Mouse (Mus musculus): ENCODE measurements around the gene Ano3. TPM values are rescaled to one million over a fixed set of nuclear protein-coding genes. Genes with fewer than 3 reads are reported as not detected.

Gene Ano3
- polyA plus RNA-seq, 1 experiment from 2014 or later = not detected

GRCm38 (mm10) chr2:110759434-110759833 is 191.3 kb downstream of the Ano3 start:
- Histone ChIP-seq H3K27me3 (replicated peaks; ENCODE audit: control insufficient read depth, insufficient read depth, low read length) (no peaks in the 10 kb centered on the region), H3K27ac (ENCODE audit: low read depth, low read length) (no peak overlapping the region), H3K4me1 (replicated peaks; ENCODE audit: control insufficient read depth, insufficient read depth, low read length) (no peaks in the 10 kb centered on the region), H3K9ac (ENCODE audit: low read depth, low read length) (no peak overlapping the region), H3K36me3 (ENCODE audit: control insufficient read depth, insufficient read depth, low read length) (no peaks in the 10 kb centered on the region), H3K4me3 (ENCODE audit: low read depth, low read length) (no peak overlapping the region), H3K9me3 (ENCODE audit: control insufficient read depth, low read length) (no peaks in the 10 kb centered on the region), H3K4me2 (no peak overlapping the region)
- DNase-seq (ENCODE audit: low spot score) (no peak), ATAC-seq (replicated peaks; ENCODE audit: low FRiP score) (no peak)
- 84% methylated on average over 2 of the region's 2 CpGs for WGBS

GRCm38 (mm10) chr2:110757556-110757955 is 193.2 kb downstream of the Ano3 start:
- 80% methylated on average over 2 of the region's 2 CpGs for WGBS
- ATAC-seq (replicated peaks; ENCODE audit: low FRiP score) (no peak), DNase-seq (ENCODE audit: low spot score) (no peak)
- Histone ChIP-seq H3K27me3 (replicated peaks; ENCODE audit: control insufficient read depth, insufficient read depth, low read length) (no peaks in the 10 kb centered on the region), H3K9ac (ENCODE audit: low read depth, low read length) (no peak overlapping the region), H3K36me3 (ENCODE audit: control insufficient read depth, insufficient read depth, low read length) (no peaks in the 10 kb centered on the region), H3K4me3 (ENCODE audit: low read depth, low read length) (no peak overlapping the region), H3K9me3 (ENCODE audit: control insufficient read depth, low read length) (no peaks in the 10 kb centered on the region), H3K4me2 (no peak overlapping the region), H3K4me1 (replicated peaks; ENCODE audit: control insufficient read depth, insufficient read depth, low read length) (no peaks in the 10 kb centered on the region), H3K27ac (ENCODE audit: low read depth, low read length) (no peak overlapping the region)

GRCm38 (mm10) chr2:110740493-110740892 is 210.2 kb downstream of the Ano3 start:
- DNase-seq (ENCODE audit: low spot score) = no peak
- no peak overlapping the region for H3K27ac ChIP-seq (ENCODE audit: low read depth, low read length)
- H3K4me3 ChIP-seq (ENCODE audit: low read depth, low read length) = no peak overlapping the region
- no peaks in the 10 kb centered on the region for H3K4me1 ChIP-seq (replicated peaks; ENCODE audit: control insufficient read depth, insufficient read depth, low read length)
- no peaks in the 10 kb centered on the region for H3K27me3 ChIP-seq (replicated peaks; ENCODE audit: control insufficient read depth, insufficient read depth, low read length)
- H3K36me3 ChIP-seq (ENCODE audit: control insufficient read depth, insufficient read depth, low read length) = no peaks in the 10 kb centered on the region
- no peaks in the 10 kb centered on the region for H3K9me3 ChIP-seq (ENCODE audit: control insufficient read depth, low read length)
- H3K9ac ChIP-seq (ENCODE audit: low read depth, low read length) = no peak overlapping the region
- ATAC-seq (replicated peaks; ENCODE audit: low FRiP score) = no peak
- 56% methylated on average over 1 of the region's 1 CpGs for WGBS
- no peak overlapping the region for H3K4me2 ChIP-seq

DNA sequence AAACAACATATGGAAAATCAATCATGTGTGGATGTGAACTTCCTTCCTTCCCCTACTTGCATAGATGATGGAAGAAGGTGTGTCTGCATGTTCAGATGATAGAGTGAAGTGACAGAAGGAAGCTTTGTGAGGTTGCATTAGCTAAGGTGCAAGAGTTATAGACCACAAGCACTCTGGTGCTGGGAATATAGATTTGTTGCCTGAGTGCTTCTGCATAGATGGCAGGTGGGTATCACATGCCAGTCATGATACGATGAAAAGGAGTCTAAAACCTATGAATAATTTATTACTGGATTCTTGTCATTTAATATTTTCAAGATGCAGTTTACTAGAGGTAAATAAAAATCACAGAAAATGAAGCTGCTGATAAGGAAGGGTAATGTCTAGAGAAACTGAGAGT is 210.9 kb downstream of the Ano3 start:
- H3K36me3 ChIP-seq (ENCODE audit: control insufficient read depth, insufficient read depth, low read length) = no peaks in the 10 kb centered on the region
- H3K4me2 ChIP-seq = no peak overlapping the region
- H3K4me1 ChIP-seq (replicated peaks; ENCODE audit: control insufficient read depth, insufficient read depth, low read length) = no peaks in the 10 kb centered on the region
- no peak for ATAC-seq (replicated peaks; ENCODE audit: low FRiP score)
- no peaks in the 10 kb centered on the region for H3K9me3 ChIP-seq (ENCODE audit: control insufficient read depth, low read length)
- no peak for DNase-seq (ENCODE audit: low spot score)
- no peak overlapping the region for H3K9ac ChIP-seq (ENCODE audit: low read depth, low read length)
- 81% methylated on average over 1 of the region's 1 CpGs for WGBS
- H3K4me3 ChIP-seq (ENCODE audit: low read depth, low read length) = no peak overlapping the region
- H3K27ac ChIP-seq (ENCODE audit: low read depth, low read length) = no peak overlapping the region
- no peaks in the 10 kb centered on the region for H3K27me3 ChIP-seq (replicated peaks; ENCODE audit: control insufficient read depth, insufficient read depth, low read length)

DNA sequence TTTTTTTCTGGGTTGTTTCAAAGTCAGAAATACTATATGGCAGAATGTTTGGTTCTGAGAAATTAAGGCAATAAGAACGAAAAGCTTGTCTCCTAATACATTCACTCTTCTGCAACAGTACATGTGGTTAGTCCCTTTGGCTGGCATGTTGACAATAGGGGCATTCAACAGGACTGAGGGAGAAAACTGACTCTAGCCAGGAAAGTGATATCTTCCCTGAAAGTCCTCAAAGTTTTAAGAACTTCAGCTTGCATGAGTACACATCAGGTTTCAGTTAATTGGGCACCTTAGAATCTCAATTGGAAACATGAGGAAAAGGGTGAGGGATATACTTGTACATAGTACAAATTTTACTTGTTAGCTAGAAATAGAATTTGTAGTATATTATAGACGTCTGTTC is 212.7 kb downstream of the Ano3 start:
- no peaks in the 10 kb centered on the region for H3K27me3 ChIP-seq (replicated peaks; ENCODE audit: control insufficient read depth, insufficient read depth, low read length)
- no peaks in the 10 kb centered on the region for H3K9me3 ChIP-seq (ENCODE audit: control insufficient read depth, low read length)
- H3K4me3 ChIP-seq (ENCODE audit: low read depth, low read length) = no peak overlapping the region
- H3K36me3 ChIP-seq (ENCODE audit: control insufficient read depth, insufficient read depth, low read length) = no peaks in the 10 kb centered on the region
- 69% methylated on average over 2 of the region's 2 CpGs for WGBS
- no peak overlapping the region for H3K9ac ChIP-seq (ENCODE audit: low read depth, low read length)
- no peak overlapping the region for H3K4me2 ChIP-seq
- ATAC-seq (replicated peaks; ENCODE audit: low FRiP score) (no peak), DNase-seq (ENCODE audit: low spot score) (no peak)
- no peak overlapping the region for H3K27ac ChIP-seq (ENCODE audit: low read depth, low read length)
- no peaks in the 10 kb centered on the region for H3K4me1 ChIP-seq (replicated peaks; ENCODE audit: control insufficient read depth, insufficient read depth, low read length)

DNA sequence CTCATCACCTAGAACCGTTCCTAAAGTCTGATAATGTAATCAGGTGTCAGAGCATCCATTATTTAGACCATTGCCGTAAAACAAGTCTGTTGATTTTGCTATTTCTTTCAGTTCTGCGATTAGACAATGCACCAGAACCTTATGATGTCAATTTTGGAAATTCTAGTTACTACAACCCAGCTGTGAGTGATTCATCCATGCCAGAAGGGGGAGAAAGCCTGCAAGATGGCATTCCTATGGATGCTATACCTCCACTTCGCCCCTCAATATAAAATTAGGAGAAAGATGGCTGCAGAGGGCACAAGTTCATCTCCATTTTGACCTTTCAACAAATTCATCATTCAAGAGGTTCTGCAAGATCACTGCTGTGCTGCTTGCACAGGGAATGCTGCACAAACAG is 213.5 kb downstream of the Ano3 start:
- Histone ChIP-seq H3K9me3 (ENCODE audit: control insufficient read depth, low read length) (no peaks in the 10 kb centered on the region), H3K9ac (ENCODE audit: low read depth, low read length) (no peak overlapping the region), H3K27ac (ENCODE audit: low read depth, low read length) (no peak overlapping the region), H3K4me2 (no peak overlapping the region), H3K36me3 (ENCODE audit: control insufficient read depth, insufficient read depth, low read length) (no peaks in the 10 kb centered on the region), H3K4me3 (ENCODE audit: low read depth, low read length) (no peak overlapping the region), H3K27me3 (replicated peaks; ENCODE audit: control insufficient read depth, insufficient read depth, low read length) (no peaks in the 10 kb centered on the region), H3K4me1 (replicated peaks; ENCODE audit: control insufficient read depth, insufficient read depth, low read length) (no peaks in the 10 kb centered on the region)
- ATAC-seq (replicated peaks; ENCODE audit: low FRiP score) = no peak
- DNase-seq (ENCODE audit: low spot score) = no peak
- 68% methylated on average over 4 of the region's 4 CpGs for WGBS

GRCm38 (mm10) chr2:110726106-110726505 is 224.6 kb downstream of the Ano3 start:
- Histone ChIP-seq H3K9ac (ENCODE audit: low read depth, low read length) (no peak overlapping the region), H3K4me2 (no peak overlapping the region), H3K4me3 (ENCODE audit: low read depth, low read length) (no peak overlapping the region), H3K27me3 (replicated peaks; ENCODE audit: control insufficient read depth, insufficient read depth, low read length) (no peaks in the 10 kb centered on the region), H3K9me3 (ENCODE audit: control insufficient read depth, low read length) (no peaks in the 10 kb centered on the region), H3K4me1 (replicated peaks; ENCODE audit: control insufficient read depth, insufficient read depth, low read length) (no peaks in the 10 kb centered on the region), H3K27ac (ENCODE audit: low read depth, low read length) (no peak overlapping the region), H3K36me3 (ENCODE audit: control insufficient read depth, insufficient read depth, low read length) (no peaks in the 10 kb centered on the region)
- ATAC-seq (replicated peaks; ENCODE audit: low FRiP score) = no peak
- DNase-seq (ENCODE audit: low spot score) = no peak

- WGBS = 76% methylated on average over 1 of the region's 1 CpGs
- H3K27ac ChIP-seq (ENCODE audit: low read depth, low read length) = no peak overlapping the region
- no peaks in the 10 kb centered on the region for H3K27me3 ChIP-seq (replicated peaks; ENCODE audit: control insufficient read depth, insufficient read depth, low read length)
- no peaks in the 10 kb centered on the region for H3K4me1 ChIP-seq (replicated peaks; ENCODE audit: control insufficient read depth, insufficient read depth, low read length)
- DNase-seq (ENCODE audit: low spot score) (no peak), ATAC-seq (replicated peaks; ENCODE audit: low FRiP score) (no peak)
- no peaks in the 10 kb centered on the region for H3K9me3 ChIP-seq (ENCODE audit: control insufficient read depth, low read length)
- H3K36me3 ChIP-seq (ENCODE audit: control insufficient read depth, insufficient read depth, low read length) = no peaks in the 10 kb centered on the region
- H3K4me2 ChIP-seq = no peak overlapping the region
- no peak overlapping the region for H3K4me3 ChIP-seq (ENCODE audit: low read depth, low read length)
- H3K9ac ChIP-seq (ENCODE audit: low read depth, low read length) = no peak overlapping the region
Measured at GRCm38 (mm10) chr2:110722208-110722607, 228.5 kb downstream of the Ano3 start.

DNA sequence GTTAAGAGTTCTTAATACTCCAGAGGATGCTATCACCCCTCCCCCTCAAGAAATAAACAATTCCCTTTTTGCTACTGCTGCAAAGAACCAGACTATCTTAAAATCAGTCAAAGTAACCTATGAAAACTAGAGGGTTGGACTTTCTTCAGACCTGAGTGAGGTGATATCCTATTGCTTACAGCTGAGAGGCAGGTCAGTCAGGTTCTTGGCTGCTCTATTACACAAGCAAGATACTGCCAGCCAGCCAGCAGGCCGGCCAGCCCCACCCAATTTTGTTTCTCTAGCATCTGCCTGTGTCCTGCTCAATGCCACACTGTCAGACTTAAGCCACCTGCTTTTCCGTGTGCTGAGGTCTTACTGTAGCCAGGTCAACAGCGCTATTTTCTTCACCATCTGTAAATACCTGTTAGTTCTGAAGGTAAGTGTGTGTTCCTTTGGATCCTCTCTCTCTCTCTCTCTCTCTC is 229.4 kb downstream of the Ano3 start, which contains the start of gene Muc15:
Gene Muc15 (plus strand): TSS at position 51 of the 464 bp plus-strand sequence.
- 49% methylated on average over 3 of the region's 3 CpGs for WGBS

More for the DNA sequence above, 229.4 kb downstream of the Ano3 start, which contains the start of gene Muc15:
- Histone ChIP-seq H3K9me3 (ENCODE audit: control insufficient read depth, low read length) (no peaks in the 10 kb centered on the region), H3K27me3 (replicated peaks; ENCODE audit: control insufficient read depth, insufficient read depth, low read length) (no peaks in the 10 kb centered on the region), H3K36me3 (ENCODE audit: control insufficient read depth, insufficient read depth, low read length) (no peaks in the 10 kb centered on the region), H3K9ac (ENCODE audit: low read depth, low read length) (no peak within 1 kb of the TSS), H3K4me2 (no peak within 1 kb of the TSS), H3K4me3 (ENCODE audit: low read depth, low read length) (no peak within 1 kb of the TSS), H3K27ac (ENCODE audit: low read depth, low read length) (no peak within 1 kb of the TSS), H3K4me1 (replicated peaks; ENCODE audit: control insufficient read depth, insufficient read depth, low read length) (no peaks in the 10 kb centered on the region)
- no peak for DNase-seq (ENCODE audit: low spot score)
- ATAC-seq (replicated peaks; ENCODE audit: low FRiP score) = no peak
